Mouse (Mus musculus) embryonic facial prominence, embryonic 13.5 days (tissue): ENCODE results near the gene Cttnbp2nl. TPM values are rescaled to one million over a fixed set of nuclear protein-coding genes. Genes with fewer than 3 reads are reported as not detected.

Experiments used
- polyA plus RNA-seq: library from polyadenylated mRNA; unstranded; fragments of >200 nt; fragmentation: Nextera tagmentation; extraction: Ambion mirVana; gene quantifications from 2 replicates; pipeline ENCODE4 v1.2.1, GENCODE M21; 2015

Cttnbp2nl gene
- polyA plus RNA-seq, 1 experiment from 2014 or later: 40.4 TPM

Other genes starting within 250 kb of the Cttnbp2nl start
- gene Mov10, start 234.6 kb downstream of the Cttnbp2nl start, polyA plus RNA-seq: 56.3 and 59.7 TPM in 2 replicates
- 35.7 and 40.9 TPM in 2 replicates for gene St7l, start 189.1 kb downstream of the Cttnbp2nl start, polyA plus RNA-seq
- gene Capza1, start 188.6 kb downstream of the Cttnbp2nl start, polyA plus RNA-seq: 186 and 190 TPM in 2 replicates
- gene Wnt2b, start 91.2 kb downstream of the Cttnbp2nl start, polyA plus RNA-seq: 1.3 and 1.8 TPM in 2 replicates
- not detected in 2 replicates for gene 4930564D02Rik, start 13.7 kb upstream of the Cttnbp2nl start, polyA plus RNA-seq